Mouse (Mus musculus): ENCODE results near the gene Slc6a12. TPM values are rescaled to one million over a fixed set of nuclear protein-coding genes. Genes with fewer than 3 reads are reported as not detected.

The Slc6a12 gene
- total RNA-seq (2017): not detected in 2 replicates

- ATAC-seq (replicated peaks in 1 of 2; ENCODE audit: insufficient read depth in 1 of 2, low FRiP score in 2 of 2, low TSS enrichment in 1 of 2, low read depth in 1 of 2, poor library complexity in 2 of 2, severe bottlenecking in 2 of 2): peak; percentile 72
Measured at GRCm38 (mm10) chr6:121343026-121343770, at the start of gene Slc6a12. Slc6a12 (plus strand) TSS chr6:121343076.

- ATAC-seq (replicated peaks in 1 of 2; ENCODE audit: insufficient read depth in 1 of 2, low FRiP score in 2 of 2, low TSS enrichment in 1 of 2, low read depth in 1 of 2, poor library complexity in 2 of 2, severe bottlenecking in 2 of 2): no peak
Measured at GRCm38 (mm10) chr6:121299317-121299716, 43.6 kb upstream of the Slc6a12 start.

GRCm38 (mm10) chr6:121299954-121300353 is 42.9 kb upstream of the Slc6a12 start, which contains the start of gene Slc6a13:
Slc6a13 (plus strand) TSS chr6:121300227.
- no peak for ATAC-seq (replicated peaks in 1 of 2; ENCODE audit: insufficient read depth in 1 of 2, low FRiP score in 2 of 2, low TSS enrichment in 1 of 2, low read depth in 1 of 2, poor library complexity in 2 of 2, severe bottlenecking in 2 of 2)

GRCm38 (mm10) chr6:121300504-121300903 is 42.4 kb upstream of the Slc6a12 start:
- ATAC-seq (replicated peaks in 1 of 2; ENCODE audit: insufficient read depth in 1 of 2, low FRiP score in 2 of 2, low TSS enrichment in 1 of 2, low read depth in 1 of 2, poor library complexity in 2 of 2, severe bottlenecking in 2 of 2): no peak

- no peak for ATAC-seq (replicated peaks in 1 of 2; ENCODE audit: insufficient read depth in 1 of 2, low FRiP score in 2 of 2, low TSS enrichment in 1 of 2, low read depth in 1 of 2, poor library complexity in 2 of 2, severe bottlenecking in 2 of 2)
Measured at GRCm38 (mm10) chr6:121303466-121304220, 39.2 kb upstream of the Slc6a12 start.

- no peak for ATAC-seq (replicated peaks in 1 of 2; ENCODE audit: insufficient read depth in 1 of 2, low FRiP score in 2 of 2, low TSS enrichment in 1 of 2, low read depth in 1 of 2, poor library complexity in 2 of 2, severe bottlenecking in 2 of 2)
Measured at GRCm38 (mm10) chr6:121304630-121305029, 38.2 kb upstream of the Slc6a12 start.

- no peak for ATAC-seq (replicated peaks in 1 of 2; ENCODE audit: insufficient read depth in 1 of 2, low FRiP score in 2 of 2, low TSS enrichment in 1 of 2, low read depth in 1 of 2, poor library complexity in 2 of 2, severe bottlenecking in 2 of 2)
Measured at GRCm38 (mm10) chr6:121305571-121305970, 37.3 kb upstream of the Slc6a12 start.

- ATAC-seq (replicated peaks in 1 of 2; ENCODE audit: insufficient read depth in 1 of 2, low FRiP score in 2 of 2, low TSS enrichment in 1 of 2, low read depth in 1 of 2, poor library complexity in 2 of 2, severe bottlenecking in 2 of 2): no peak
Measured at GRCm38 (mm10) chr6:121310984-121311383, 31.9 kb upstream of the Slc6a12 start.

GRCm38 (mm10) chr6:121319099-121319498 is 23.8 kb upstream of the Slc6a12 start:
- ATAC-seq (replicated peaks in 1 of 2; ENCODE audit: insufficient read depth in 1 of 2, low FRiP score in 2 of 2, low TSS enrichment in 1 of 2, low read depth in 1 of 2, poor library complexity in 2 of 2, severe bottlenecking in 2 of 2): no peak

- no peak for ATAC-seq (replicated peaks in 1 of 2; ENCODE audit: insufficient read depth in 1 of 2, low FRiP score in 2 of 2, low TSS enrichment in 1 of 2, low read depth in 1 of 2, poor library complexity in 2 of 2, severe bottlenecking in 2 of 2)
Measured at GRCm38 (mm10) chr6:121322381-121323110, 20.3 kb upstream of the Slc6a12 start.

GRCm38 (mm10) chr6:121325298-121325697 is 17.6 kb upstream of the Slc6a12 start:
- ATAC-seq (replicated peaks in 1 of 2; ENCODE audit: insufficient read depth in 1 of 2, low FRiP score in 2 of 2, low TSS enrichment in 1 of 2, low read depth in 1 of 2, poor library complexity in 2 of 2, severe bottlenecking in 2 of 2): no peak

GRCm38 (mm10) chr6:121325740-121326139 is 17.1 kb upstream of the Slc6a12 start:
- ATAC-seq (replicated peaks in 1 of 2; ENCODE audit: insufficient read depth in 1 of 2, low FRiP score in 2 of 2, low TSS enrichment in 1 of 2, low read depth in 1 of 2, poor library complexity in 2 of 2, severe bottlenecking in 2 of 2): no peak

- ATAC-seq (replicated peaks in 1 of 2; ENCODE audit: insufficient read depth in 1 of 2, low FRiP score in 2 of 2, low TSS enrichment in 1 of 2, low read depth in 1 of 2, poor library complexity in 2 of 2, severe bottlenecking in 2 of 2): peak in 1 of 2 experiments; percentile 33; a peak in 2 of 4 replicates
Measured at GRCm38 (mm10) chr6:121326486-121327069, 16.3 kb upstream of the Slc6a12 start.

GRCm38 (mm10) chr6:121328417-121328884 is 14.4 kb upstream of the Slc6a12 start:
- no peak for ATAC-seq (replicated peaks in 1 of 2; ENCODE audit: insufficient read depth in 1 of 2, low FRiP score in 2 of 2, low TSS enrichment in 1 of 2, low read depth in 1 of 2, poor library complexity in 2 of 2, severe bottlenecking in 2 of 2)

GRCm38 (mm10) chr6:121329848-121330508 is 12.9 kb upstream of the Slc6a12 start:
- peak; percentile 46 to 70; a peak in 3 of 4 replicates for ATAC-seq (replicated peaks in 1 of 2; ENCODE audit: insufficient read depth in 1 of 2, low FRiP score in 2 of 2, low TSS enrichment in 1 of 2, low read depth in 1 of 2, poor library complexity in 2 of 2, severe bottlenecking in 2 of 2)

- no peak for ATAC-seq (replicated peaks in 1 of 2; ENCODE audit: insufficient read depth in 1 of 2, low FRiP score in 2 of 2, low TSS enrichment in 1 of 2, low read depth in 1 of 2, poor library complexity in 2 of 2, severe bottlenecking in 2 of 2)
Measured at GRCm38 (mm10) chr6:121335841-121336240, 7.0 kb upstream of the Slc6a12 start.

GRCm38 (mm10) chr6:121336558-121336957 is 6.3 kb upstream of the Slc6a12 start:
- ATAC-seq (replicated peaks in 1 of 2; ENCODE audit: insufficient read depth in 1 of 2, low FRiP score in 2 of 2, low TSS enrichment in 1 of 2, low read depth in 1 of 2, poor library complexity in 2 of 2, severe bottlenecking in 2 of 2): peak; percentile 23 to 37; a peak in 3 of 4 replicates
